Comparison of ENCODE assay signal across 21 mouse cellular contexts in the genomic region with DNA sequence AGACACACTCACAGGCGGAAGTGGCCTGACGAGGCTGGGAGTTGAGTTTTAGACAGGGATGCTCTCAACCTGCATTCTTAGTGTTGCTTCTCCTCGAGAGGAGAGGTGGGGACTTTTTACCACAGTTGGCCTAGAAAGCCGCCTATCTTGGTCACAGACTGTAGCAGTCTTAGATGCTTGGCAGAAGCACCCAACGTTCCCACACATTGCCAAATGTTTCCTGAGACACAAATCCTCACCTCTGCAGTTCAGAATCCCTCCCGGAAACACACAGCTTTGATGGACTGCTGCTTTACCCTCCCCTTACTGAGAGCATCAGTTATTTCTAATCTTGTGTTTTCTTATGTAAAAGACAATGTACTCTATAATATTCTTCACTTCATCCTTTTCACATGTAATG.
DNase-seq lines count a peak whose midpoint lies in the region; ATAC-seq lines count a peak whose summit lies in the region.
"Had no signal": no experiment of that assay in that cellular context is flagged by ENCODE, and none has a peak within 500 bp of the region (broad histone marks: within the 10 kb centered on the region; RNA-seq: fewer than 3 reads in every experiment).

No protein-coding gene starts in this region.

- intact Hi-C loops in left cerebral cortex, postnatal 10 days (cut with DNase I), result no loop called here

- no peak overlapping the region for H3K4me3 ChIP-seq in forebrain, embryonic 12.5 days (replicated peaks)
- H3K4me3 ChIP-seq: embryonic facial prominence, embryonic 12.5 days; gastrocnemius, adult 2 months; hindbrain, embryonic 12.5 days had no signal

- peaks cover 4% of the 10 kb centered on the region; the same call in 1 of the 2 replicates for H3K36me3 ChIP-seq in forebrain, embryonic 12.5 days (replicated peaks)
- H3K36me3 ChIP-seq: embryonic facial prominence, embryonic 12.5 days had no signal

- no peaks in the 10 kb centered on the region for H3K4me1 ChIP-seq in forebrain, embryonic 12.5 days
- H3K4me1 ChIP-seq: hindbrain, embryonic 12.5 days had no signal

- H3K4me2 ChIP-seq in forebrain, embryonic 12.5 days, result no peak overlapping the region
- H3K4me2 ChIP-seq: embryonic facial prominence, embryonic 12.5 days; hindbrain, embryonic 12.5 days had no signal

- no peak for DNase-seq in frontal cortex, postnatal 14 days (ENCODE audit: low spot score in 2 of 2)
- DNase-seq in left cerebral cortex, adult 18-20 months (ENCODE audit: low spot score in 2 of 2), result peak; percentile 15 to 50
- DNase-seq in left cerebral cortex, postnatal 10 days (ENCODE audit: extremely low spot score in 1 of 2, low spot score in 2 of 2), result no peak
- DNase-seq in right cerebral cortex, adult 2 months (ENCODE audit: low spot score in 2 of 2), result peak; percentile 25 to 33
- no peak for DNase-seq in right cerebral cortex, postnatal 10 days (ENCODE audit: low spot score in 2 of 2)
- DNase-seq: adrenal gland, adult 2 months; adrenal gland, postnatal 25 days; cerebellum, adult 11 months; cerebellum, adult 9-10 months; gastrocnemius, adult 2 months; gastrocnemius, postnatal 25 days; heart, postnatal 10 days; heart, postnatal 4 days had no signal

- no peaks in the 10 kb centered on the region for H3K27me3 ChIP-seq in forebrain, embryonic 12.5 days
- H3K27me3 ChIP-seq: embryonic facial prominence, embryonic 12.5 days; hindbrain, embryonic 12.5 days had no signal

- H3K9me3 ChIP-seq in forebrain, embryonic 12.5 days, result no peaks in the 10 kb centered on the region
- H3K9me3 ChIP-seq: embryonic facial prominence, embryonic 12.5 days; hindbrain, embryonic 12.5 days had no signal

- ATAC-seq in frontal cortex, adult (ENCODE audit: low TSS enrichment), result peak; percentile 92
- ATAC-seq in forebrain, embryonic 12.5 days (ENCODE audit: low FRiP score), result no peak
- ATAC-seq: activated CD4-positive, CD25-positive, alpha-beta regulatory T cell, adult 4 months; forebrain, embryonic 16.5 days; hindbrain, embryonic 16.5 days; inflammation-experienced regulatory T-cells, adult 6 months had no signal

- WGBS in forebrain, embryonic 12.5 days, result 79% methylated on average over 6 of the region's 6 CpGs

- H3K27ac ChIP-seq in forebrain, embryonic 12.5 days, result no peak overlapping the region
- H3K27ac ChIP-seq: embryonic facial prominence, embryonic 12.5 days; gastrocnemius, adult 2 months; hindbrain, embryonic 12.5 days had no signal

- H3K9ac ChIP-seq in forebrain, embryonic 12.5 days, result no peak overlapping the region
- H3K9ac ChIP-seq: embryonic facial prominence, embryonic 12.5 days; hindbrain, embryonic 12.5 days had no signal

Comparison
In these comparisons a context has a peak if more than half of its experiments do, and no peak if none do; other contexts are left out.
1. DNase-seq: peak in left cerebral cortex, adult 18-20 months (2 of 2) and right cerebral cortex, adult 2 months (2 of 2); none in frontal cortex, postnatal 14 days (0 of 2), left cerebral cortex, postnatal 10 days (0 of 2) and right cerebral cortex, postnatal 10 days (0 of 2).